Mouse (Mus musculus): ENCODE data around the gene Arid2. TPM values are rescaled to one million over a fixed set of nuclear protein-coding genes. Genes with fewer than 3 reads are reported as not detected.

Arid2 gene
- total RNA-seq, 2 experiments from 2014 or later, result 35.7 to 66.2 TPM

DNA sequence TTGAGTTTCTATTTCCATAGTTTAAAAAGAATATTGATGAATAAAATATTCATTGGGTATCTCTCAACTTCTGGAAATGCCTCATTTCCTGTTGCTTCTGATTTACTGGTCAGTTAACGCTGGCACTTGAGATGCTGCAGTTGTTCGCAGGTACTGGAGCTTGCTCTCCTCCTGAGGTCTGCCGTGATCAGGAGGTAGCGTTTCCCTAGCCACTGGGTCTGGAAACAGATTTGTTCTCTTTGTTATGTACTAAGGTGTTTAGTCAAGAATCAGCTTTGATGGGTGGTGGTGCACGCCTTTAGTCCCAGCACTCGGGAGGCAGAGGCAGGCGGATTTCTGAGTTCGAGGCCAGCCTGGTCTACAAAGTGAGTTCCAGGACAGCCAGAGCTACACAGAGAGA is 54.8 kb downstream of the Arid2 start:
- ATAC-seq (replicated peaks; ENCODE audit: poor library complexity), result no peak

DNA sequence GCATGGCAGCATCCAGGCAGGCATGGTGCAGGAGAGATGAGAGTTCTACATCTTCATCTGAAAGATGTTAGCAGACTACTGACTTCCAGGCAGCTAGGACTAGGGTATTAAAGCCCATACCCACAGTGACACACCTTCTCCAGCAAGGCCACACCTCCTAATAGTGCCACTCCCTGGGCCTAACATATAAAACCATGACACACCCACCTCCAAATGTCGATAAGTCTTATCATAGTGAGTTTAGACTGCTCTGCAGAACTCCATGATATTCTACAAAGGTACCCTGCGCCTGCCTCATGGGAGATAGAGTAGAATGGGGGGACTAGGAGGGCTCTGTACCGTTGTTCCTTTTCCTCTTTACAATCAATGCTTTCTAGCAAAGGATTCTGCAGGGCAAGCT is 55.6 kb downstream of the Arid2 start:
- ATAC-seq (replicated peaks; ENCODE audit: poor library complexity), result peak; percentile 45

DNA sequence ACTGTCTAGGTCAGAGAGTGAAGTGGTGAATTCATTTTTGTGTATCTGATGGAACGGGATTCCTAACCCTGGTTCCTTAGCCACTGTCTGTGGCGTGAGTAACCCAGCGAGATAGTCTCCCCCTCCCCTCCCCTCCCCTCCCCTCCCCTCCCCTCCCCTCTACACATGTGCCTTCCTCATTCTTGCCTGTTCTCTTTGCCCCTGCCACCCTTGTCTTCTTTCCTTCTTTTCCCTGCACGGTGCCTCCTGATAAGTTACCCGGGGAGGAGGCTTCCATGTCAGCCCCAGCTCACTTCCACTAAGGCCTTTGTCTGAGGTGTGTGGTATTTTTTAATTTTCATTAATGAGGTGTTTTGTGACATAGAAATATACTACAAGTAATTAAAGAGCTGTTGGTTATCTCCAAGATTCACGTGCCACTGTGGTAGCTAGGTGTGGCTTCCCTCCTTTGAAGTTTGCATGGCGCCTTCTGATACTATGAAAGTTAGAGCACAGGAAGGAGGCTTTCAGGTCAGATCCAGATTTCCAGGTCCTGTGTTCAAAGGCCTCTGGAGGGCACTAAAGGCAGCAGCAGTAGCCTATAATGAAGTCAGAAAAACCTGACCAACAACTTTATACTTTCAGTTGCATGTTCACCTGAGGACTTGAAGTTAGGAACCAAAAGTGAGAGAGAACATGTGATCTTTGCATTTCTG is 57.4 kb downstream of the Arid2 start:
- peak; percentile 86 for ATAC-seq (replicated peaks; ENCODE audit: poor library complexity)

DNA sequence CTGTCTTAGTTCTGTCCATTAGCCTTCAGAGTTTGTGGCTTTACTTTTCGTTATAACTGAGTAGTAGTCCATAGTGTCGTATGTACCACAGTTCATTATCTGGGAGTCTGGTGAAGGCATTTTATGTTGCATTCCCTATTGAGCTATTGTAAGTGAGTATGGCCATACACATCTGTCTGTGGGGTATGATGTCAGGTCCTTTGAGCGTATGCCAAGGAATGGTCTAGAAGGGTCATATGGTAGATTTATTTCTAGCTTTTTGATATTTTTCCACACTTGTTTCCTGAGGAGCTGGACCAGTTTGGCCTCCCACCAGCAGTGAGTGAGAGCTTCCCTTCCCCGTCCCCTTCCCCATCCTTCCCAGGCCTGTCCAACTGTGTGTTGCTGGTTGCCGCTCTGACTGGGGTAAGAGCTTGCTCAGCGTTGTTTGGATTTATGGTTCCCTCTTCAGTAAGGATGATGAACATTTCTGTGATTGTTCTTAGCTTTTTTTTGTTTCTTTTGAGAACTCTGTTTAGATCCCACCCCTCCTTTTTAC is 58.1 kb downstream of the Arid2 start:
- ATAC-seq (replicated peaks; ENCODE audit: poor library complexity), result no peak

DNA sequence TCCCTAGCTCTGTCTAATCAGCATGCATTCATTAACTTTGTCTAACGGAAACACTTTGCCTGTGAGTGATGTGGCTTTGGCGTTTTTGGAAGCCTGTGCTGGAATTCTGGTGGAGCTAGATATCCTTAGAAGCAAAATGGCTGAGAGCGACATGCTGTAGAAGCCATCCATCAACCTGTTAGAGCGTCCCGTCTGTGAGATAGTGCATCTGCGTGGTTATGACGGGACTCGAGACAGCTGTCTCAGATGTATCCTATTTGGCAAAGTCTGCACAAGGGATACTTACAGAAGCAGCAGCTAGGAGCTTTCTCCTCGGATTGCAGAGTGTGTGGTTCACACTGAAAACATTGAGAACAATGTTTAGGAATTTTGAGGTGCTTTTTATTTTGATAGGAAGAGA is 64.1 kb downstream of the Arid2 start:
- ATAC-seq (replicated peaks; ENCODE audit: poor library complexity), result no peak

DNA sequence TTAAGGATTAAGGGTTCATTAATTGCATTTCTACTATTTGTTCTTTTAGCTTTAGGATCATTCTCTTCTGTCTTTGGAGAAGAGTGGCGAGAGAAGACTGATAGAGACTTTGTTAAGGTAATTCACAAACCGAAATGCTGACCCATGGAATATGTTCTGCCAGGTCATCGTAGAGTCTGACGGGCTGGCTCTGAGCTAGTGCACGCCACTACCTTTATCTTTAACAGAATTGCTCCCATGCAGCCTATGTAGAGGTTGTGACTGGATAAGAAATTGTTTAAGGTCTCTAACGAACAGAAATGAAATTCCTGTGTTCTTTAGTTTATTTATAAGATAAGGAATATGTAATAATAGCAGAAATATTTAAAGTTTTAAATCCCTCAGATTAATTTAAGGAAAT is 71.6 kb downstream of the Arid2 start:
- ATAC-seq (replicated peaks; ENCODE audit: poor library complexity), result peak; percentile 70

DNA sequence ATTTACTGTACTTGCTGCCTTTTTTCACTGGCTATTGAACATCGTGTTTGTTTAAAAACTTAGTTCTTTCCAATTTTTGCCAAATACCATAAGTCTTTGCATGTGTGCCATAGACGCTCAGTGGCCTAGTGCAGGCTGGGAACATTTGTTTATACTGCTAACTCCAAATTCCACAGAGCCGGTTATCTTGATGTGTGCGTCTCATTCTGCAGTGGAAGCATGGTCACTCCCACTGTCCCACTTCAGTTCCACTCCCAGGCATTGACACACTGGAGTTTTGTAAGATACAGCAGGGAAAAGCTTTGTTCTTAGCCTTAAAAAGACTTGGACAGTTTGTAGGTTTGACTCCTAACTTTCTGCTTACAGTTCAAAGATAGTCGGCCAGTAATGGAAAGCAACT is 73.3 kb downstream of the Arid2 start:
- ATAC-seq (replicated peaks; ENCODE audit: poor library complexity), result no peak

DNA sequence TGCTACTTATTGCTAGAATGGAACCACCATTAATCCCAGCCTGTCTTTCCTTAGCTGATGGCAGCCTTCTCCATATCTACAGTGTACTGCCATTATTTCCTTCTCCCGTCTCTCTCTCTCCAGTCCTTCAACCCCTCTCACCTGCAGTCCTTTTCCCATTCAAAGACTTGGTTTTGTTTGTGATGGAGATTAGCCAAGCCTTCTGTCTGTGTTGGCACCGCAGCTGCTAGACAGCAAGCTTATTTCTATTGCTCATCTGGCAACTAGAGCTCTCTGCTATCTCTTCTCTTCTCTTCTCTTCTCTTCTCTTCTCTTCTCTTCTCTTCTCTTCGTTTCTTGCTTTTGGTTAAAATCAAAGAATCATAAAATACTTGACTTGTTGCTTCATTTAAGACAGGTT is 78.0 kb downstream of the Arid2 start:
- no peak for ATAC-seq (replicated peaks; ENCODE audit: poor library complexity)

DNA sequence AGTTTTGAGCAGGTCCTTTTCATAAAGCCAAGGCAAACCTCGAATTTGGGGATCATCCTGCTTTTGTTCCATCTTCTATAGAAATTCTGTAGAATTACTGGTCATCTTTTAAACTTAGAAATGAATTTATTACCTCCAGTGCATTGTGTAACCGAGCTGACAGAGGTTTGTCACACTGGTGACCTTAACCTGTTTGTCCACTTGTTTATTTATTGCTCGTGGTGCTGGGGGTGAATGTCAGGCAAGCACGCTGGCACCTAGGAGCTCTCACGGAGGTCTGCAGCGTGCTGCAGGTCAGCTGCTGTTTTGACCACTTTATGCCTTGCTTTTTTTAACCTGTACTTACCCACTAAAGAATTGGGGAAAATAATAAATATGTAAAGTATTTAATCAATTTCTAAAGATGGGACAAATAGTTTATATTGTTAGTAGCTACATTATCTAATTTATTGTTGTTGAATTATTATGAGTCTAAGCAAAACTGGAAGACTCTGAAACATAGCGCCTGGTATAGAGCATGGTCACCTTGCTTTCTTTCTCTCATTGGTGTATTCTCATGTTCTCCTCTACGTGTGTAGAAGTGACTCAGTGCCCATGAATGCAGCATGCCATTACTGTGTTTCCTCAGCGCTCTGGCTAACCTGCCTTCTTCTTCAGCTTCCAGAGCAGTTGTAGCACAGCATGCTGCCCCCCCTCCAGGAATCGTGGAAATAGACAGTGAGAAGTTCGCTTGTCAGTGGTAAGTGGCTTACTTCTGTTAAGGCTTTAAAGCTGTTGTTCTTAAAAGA is 79.1 kb downstream of the Arid2 start:
- ATAC-seq (replicated peaks; ENCODE audit: poor library complexity), result no peak

DNA sequence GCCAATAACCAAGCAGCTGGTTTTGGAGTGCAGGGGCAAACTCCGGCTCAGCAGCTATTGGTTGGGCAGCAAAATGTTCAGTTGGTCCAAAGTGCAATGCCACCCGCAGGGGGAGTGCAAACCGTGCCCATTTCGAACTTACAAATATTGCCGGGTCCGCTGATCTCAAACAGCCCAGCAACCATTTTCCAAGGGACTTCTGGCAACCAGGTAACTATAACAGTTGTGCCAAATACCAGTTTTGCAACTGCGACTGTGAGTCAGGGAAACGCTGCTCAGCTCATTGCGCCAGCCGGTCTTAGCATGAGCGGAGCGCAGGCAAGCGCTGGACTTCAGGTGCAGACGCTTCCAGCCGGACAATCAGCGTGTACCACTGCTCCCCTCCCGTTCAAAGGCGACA is 84.0 kb downstream of the Arid2 start:
- ATAC-seq (replicated peaks; ENCODE audit: poor library complexity), result no peak

DNA sequence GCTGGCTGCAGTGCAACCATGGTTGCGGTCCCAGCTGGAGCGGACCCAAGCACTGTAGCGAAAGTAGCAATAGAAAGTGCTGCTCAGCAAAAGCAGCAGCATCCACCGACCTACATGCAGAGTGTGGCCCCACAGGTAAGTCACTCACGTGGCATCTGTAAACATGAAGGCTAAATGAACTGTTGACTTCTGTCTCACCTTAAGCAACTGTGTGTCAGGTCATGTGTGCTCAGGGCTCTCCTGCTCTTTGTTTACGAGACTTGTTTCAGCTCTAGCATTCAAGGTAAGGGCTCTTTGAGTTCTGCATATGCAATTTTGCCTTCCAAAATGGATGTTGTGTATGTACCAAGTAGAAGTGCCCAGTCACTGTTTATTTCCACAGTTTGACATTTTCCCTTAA is 85.3 kb downstream of the Arid2 start:
- ATAC-seq (replicated peaks; ENCODE audit: poor library complexity), result no peak

DNA sequence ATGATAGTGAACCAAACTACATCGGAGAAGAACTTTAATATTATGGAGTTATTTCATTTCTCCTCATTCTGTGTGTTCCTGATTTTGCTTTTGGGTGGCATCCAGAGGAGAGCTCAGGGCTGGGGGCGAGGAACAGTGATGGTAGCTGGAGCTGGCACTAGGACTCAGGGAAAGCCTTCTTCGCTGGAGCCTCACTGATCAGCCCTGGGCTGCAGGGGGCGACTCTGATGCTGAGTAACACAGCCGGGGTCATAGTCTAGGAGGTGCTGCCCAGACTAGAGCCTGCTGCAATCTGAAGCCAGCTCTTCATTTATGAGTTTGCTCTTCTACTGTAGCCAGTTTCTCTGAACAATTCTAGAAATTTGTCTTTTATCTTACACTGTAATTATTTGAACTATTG is 85.8 kb downstream of the Arid2 start:
- 0 out of 2 replicates have a peak, but pooled peaks have one; percentile 27 for ATAC-seq (replicated peaks; ENCODE audit: poor library complexity)

DNA sequence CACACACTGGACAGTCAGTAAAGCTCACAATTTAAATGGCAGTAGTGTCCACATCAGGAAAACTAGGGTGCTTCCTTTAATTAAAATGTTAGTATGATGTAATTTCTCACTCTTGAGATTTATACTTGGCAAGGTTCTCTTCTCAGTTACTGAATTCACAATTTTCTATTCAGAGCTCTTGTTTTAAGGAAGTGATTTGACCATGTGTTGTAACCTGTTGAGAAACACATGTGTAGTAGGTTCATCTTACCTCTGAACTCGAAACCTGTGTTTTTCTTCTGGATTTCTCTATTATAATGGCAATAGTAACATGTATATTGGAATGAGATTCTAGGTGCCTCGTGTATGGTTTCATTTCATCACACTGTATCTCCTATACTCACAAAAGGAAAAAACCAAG is 88.9 kb downstream of the Arid2 start:
- 0 out of 2 replicates have a peak, but pooled peaks have one; percentile 13 for ATAC-seq (replicated peaks; ENCODE audit: poor library complexity)

DNA sequence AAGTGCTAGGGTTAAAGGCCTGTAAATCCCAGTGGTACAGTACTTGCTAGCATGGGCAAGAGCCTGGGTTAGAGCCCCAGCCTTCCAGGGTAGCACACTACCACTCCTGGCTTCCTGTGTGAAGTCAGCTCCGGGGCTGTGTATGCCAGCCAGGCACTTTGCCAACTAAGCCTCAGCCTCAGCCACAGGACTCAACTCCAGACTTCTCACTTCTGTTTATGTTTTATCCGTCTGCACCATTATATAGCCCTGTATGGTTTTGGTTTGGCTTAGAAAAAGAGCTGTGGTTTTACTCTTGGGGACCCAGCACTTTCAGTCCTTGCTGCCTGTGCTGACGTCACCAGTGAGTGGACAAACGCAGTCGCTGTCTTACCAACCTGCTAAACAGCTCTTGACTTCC is 89.9 kb downstream of the Arid2 start:
- ATAC-seq (replicated peaks; ENCODE audit: poor library complexity), result peak; percentile 89

DNA sequence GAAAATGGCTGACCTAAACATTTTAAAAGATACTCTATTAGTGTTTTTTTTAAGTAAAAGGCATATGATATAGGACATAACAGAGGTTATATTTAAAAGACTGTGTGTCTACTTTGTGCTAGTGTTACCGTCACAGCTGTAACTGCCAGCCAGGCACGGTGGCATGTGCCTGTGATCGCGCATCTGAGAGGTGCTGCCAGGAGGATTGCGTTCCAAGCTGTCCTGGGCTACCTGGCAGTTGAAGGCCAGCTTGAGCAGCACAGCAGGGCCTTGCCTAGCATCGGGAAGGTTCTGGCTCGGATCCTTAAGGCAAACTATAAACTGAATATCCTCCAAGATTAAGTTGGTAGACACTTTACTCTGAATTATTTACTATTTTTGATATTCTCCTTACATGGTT is 90.4 kb downstream of the Arid2 start:
- no peak for ATAC-seq (replicated peaks; ENCODE audit: poor library complexity)

DNA sequence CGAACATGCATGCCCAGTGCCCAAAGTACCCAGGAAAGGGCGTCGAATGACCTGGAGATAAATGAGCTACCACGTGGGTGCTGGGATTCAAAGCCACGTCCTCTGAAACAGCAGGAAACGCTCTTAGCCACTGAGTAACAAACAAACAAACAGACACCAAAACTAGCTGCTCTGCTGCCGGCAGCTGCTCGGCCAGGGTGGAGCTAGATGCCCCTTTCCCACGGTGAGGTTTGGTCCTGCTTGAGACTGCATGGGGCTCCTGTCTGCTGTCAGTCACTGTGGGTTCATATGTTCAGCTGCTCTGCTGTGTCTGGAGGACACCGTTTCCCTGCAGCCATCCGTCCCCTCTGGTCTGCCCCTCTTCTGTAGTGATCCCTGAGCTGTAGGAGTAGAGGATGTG is 94.9 kb downstream of the Arid2 start:
- no peak for ATAC-seq (replicated peaks; ENCODE audit: poor library complexity)

DNA sequence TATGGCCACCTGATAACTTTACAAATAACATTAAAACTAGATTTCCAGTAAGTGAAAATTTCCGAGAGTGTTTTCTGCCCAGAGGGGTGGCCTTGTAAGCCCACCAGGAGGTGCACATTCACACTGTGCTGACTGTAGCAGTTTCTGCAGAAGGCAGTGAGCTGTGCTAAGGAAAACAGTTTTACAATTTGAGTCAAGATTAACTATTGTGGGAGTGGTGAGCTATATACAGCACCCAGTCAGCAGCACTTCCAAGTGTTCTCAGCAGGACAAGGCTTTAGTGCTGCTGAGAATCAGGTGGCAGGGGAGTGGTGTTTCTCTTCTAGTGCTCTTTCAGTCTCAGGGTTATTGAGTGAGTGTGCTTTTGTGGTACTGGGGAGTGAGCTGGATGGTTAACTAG is 101.2 kb downstream of the Arid2 start:
- no peak for ATAC-seq (replicated peaks; ENCODE audit: poor library complexity)

DNA sequence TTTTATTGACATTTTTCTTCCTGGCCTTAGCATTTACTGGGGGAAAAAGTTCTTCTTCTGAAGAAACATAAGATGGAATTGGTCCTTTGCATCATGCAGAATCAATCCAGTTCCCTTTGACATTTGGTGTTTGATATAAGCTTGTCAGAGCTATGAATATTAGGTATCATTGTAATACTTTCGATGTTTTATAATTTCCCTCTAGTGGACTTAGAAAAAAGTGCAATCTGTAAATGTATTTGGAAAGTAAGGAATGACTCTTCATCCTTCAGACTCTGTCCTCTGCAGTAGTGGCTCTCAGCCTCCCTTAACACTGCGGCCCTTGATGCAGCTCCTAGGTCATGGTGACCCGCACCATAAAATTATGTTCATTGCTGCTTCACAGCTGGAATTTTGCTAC is 105.6 kb downstream of the Arid2 start:
- ATAC-seq (replicated peaks; ENCODE audit: poor library complexity), result peak; percentile 42; the same call in 1 of the 2 replicates

DNA sequence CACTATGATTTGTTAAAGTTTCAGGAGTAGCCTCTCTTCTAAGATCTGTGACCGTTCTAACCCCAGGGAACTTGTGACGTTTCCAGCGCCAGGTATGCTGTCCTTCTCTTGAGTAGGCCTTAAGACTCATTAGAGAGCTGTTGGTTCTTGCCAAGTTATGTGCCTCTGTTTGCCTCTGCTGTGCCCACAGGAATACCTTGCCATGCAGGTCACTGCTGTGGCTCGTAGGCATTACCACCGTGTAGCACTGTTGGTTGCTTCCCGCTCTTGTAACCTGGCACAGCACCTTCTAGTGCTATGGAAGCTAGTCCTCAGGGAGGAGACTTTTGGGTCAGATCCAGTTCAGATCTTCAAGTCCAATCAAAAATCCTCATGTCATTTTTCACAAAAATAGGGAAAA is 107.8 kb downstream of the Arid2 start:
- no peak for ATAC-seq (replicated peaks; ENCODE audit: poor library complexity)

DNA sequence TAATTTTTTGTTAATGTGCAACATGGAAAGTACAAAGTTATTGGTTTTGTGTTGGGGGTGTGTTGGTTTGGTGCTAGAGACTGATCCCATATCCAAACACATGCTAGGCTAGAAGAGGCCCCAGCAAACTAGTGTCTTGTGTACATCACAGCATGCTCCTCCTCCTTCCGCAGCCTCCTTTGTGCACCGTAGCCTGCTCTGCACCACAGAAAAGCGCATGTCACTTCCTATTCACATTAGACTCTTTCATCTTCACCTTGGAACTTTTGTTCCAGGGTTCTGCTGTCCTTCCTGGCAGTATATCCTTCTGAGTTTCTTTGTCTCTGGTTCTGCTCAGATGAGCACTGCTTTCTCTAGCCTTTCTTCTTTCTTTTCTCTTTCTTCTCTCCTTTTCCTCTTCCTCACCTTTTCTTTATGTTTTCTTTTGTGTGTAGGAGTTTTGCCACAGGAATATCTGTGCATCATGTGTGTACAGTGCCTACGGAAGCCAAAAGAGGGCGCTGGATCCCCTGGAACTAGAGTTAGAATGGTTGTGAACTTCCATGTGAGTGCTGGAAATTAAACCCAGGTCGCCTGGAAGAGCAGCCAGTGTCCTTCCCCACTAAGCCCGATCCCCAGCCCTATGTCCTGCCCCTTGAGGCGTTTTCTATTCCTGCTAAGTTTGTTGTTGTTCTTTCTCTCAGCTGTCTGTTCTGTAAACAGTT is 109.5 kb downstream of the Arid2 start:
- ATAC-seq (replicated peaks; ENCODE audit: poor library complexity), result no peak

DNA sequence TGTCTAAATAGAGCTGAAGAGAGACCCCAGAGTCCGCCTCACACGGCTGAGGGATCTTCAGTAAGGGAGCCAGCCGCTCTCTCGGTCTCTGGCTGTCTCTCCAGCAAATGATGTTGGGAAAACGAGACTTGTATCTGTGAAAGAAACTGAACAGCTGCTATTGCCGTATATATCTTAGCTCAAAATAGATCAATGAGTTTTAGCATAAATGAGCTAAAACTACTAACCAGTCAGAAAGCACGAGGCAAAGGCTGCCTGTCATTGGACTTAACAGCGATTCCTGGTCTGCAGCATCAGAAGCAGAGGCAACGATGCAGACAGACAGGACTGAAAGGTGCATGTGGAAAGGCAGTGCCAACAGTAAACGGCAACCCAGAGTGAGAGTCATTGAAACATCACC is 111.0 kb downstream of the Arid2 start:
- ATAC-seq (replicated peaks; ENCODE audit: poor library complexity), result no peak

DNA sequence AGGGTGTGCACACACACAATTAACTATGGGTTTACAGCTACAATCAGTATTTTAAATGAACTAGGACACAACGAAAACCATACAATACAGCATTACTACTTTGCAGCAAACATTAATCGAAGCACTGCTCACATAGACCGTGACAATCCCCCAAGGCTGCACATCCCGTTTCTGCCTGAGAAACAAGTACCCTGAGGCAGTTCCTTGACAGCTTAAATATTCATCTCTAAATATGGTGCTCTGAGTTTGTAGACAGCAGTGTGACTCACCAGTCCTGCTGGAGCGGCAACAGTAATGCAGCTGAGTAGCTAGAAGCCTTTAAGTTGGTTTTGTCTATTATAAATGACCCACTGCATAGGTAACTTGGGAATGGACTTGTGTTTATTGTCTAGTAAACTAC is 118.2 kb downstream of the Arid2 start:
- ATAC-seq (replicated peaks; ENCODE audit: poor library complexity), result no peak; the same call in 1 of the 2 replicates
